Mouse (Mus musculus) liver, embryonic 16.5 days (tissue): ENCODE measurements around the gene Rhno1. TPM values are rescaled to one million over a fixed set of nuclear protein-coding genes. Genes with fewer than 3 reads are reported as not detected.

ENCODE experiments used
- ATAC-seq: fragments of 200-750 bp; cut with Nextera tagmentation; 2 replicates; pipeline ENCODE4 v1.8.0; 2017; ENCODE audit warnings: low read depth, mild to moderate bottlenecking, moderate number of reproducible peaks, moderate library complexity
- H3K27ac ChIP-seq: fragments of 300-500 bp; sonication (generic); 2 replicates; pipeline ENCODE4 v1.5.1; 2014; ENCODE audit warnings: mild to moderate bottlenecking, low read length
- H3K27me3 ChIP-seq: fragments of 300-500 bp; sonication (generic); 2 replicates; pipeline ENCODE4 v1.6.1; 2014; ENCODE audit warnings: low read depth, low read length, mixed read lengths; ENCODE audit not compliant: control insufficient read depth, insufficient read depth
- H3K36me3 ChIP-seq: fragments of 300-500 bp; sonication (generic); 2 replicates; pipeline ENCODE4 v1.6.1; 2014; ENCODE audit warnings: mild to moderate bottlenecking; ENCODE audit not compliant: control insufficient read depth, insufficient read depth
- H3K4me1 ChIP-seq: fragments of 300-500 bp; sonication (generic); 2 replicates; pipeline ENCODE4 v1.6.1; 2014; ENCODE audit warnings: low read depth, low read length, mixed read lengths; ENCODE audit not compliant: control insufficient read depth
- H3K4me2 ChIP-seq: fragments of 300-500 bp; sonication (generic); 2 replicates; pipeline ENCODE4 v1.6.1; 2014; ENCODE audit warnings: low read depth, low read length, mixed read lengths
- H3K4me3 ChIP-seq: fragments of 300-500 bp; sonication (generic); 2 replicates; pipeline ENCODE4 v1.5.1; 2014; ENCODE audit warnings: low read depth, mild to moderate bottlenecking, low read length
- H3K9ac ChIP-seq: fragments of 300-500 bp; sonication (generic); 2 replicates; pipeline ENCODE4 v1.6.1; 2014; ENCODE audit warnings: low read depth, low read length
- H3K9me3 ChIP-seq: fragments of 300-500 bp; sonication (generic); replicated peaks from 2 replicates; pipeline ENCODE4 v1.6.1; 2016; ENCODE audit warnings: low read length; ENCODE audit not compliant: control insufficient read depth
- WGBS: fragments of 180-500 bp; shearing (Covaris S2); extraction: QIAGEN DNeasy Blood & Tissue Kit; methylation state at CpG from one replicate; pipeline ENCODE4 v1.1.7; 2014; ENCODE audit not compliant: insufficient replicate concordance; 5-methylcytosine and 5-hydroxymethylcytosine counted together
- polyA plus RNA-seq: library from polyadenylated mRNA; unstranded; fragments of >200 nt; fragmentation: Nextera tagmentation; extraction: Ambion mirVana; gene quantifications from 2 replicates; pipeline ENCODE4 v1.2.1, GENCODE M21; 2015

Rhno1 gene
- 48.0 and 54.8 TPM in 2 replicates for polyA plus RNA-seq

- Histone ChIP-seq H3K4me2 (peak within 1 kb of the TSS; percentile 76), H3K9ac (peak within 1 kb of the TSS; percentile 97), H3K27ac (peak within 1 kb of the TSS; percentile 94), H3K36me3 (peaks cover 31% of the 10 kb centered on the region), H3K27me3 (no peaks in the 10 kb centered on the region), H3K4me1 (peaks cover 38% of the 10 kb centered on the region), H3K4me3 (peak within 1 kb of the TSS; percentile 99), H3K9me3 (no peaks in the 10 kb centered on the region)
- peak; percentile 91 for ATAC-seq
- WGBS = under 1% methylated on average over 68 of the region's 76 CpGs
Measured at GRCm38 (mm10) chr6:128362381-128363006, at the start of gene Rhno1, which contains the start of gene Foxm1. Gene Rhno1, minus strand, starts transcription at chr6:128362911. Gene Foxm1, plus strand, starts transcription at chr6:128362967.

GRCm38 (mm10) chr6:128411115-128411514, 48.4 kb upstream of the Rhno1 start:
- peak; percentile 16; the same call in 1 of the 2 replicates for ATAC-seq
- no peaks in the 10 kb centered on the region for H3K4me1 ChIP-seq
- 6% methylated on average over 3 of the region's 3 CpGs for WGBS
- no peak overlapping the region for H3K9ac ChIP-seq
- H3K36me3 ChIP-seq = peaks cover 13% of the 10 kb centered on the region
- no peak overlapping the region for H3K4me2 ChIP-seq
- H3K27ac ChIP-seq = no peak overlapping the region
- no peak overlapping the region for H3K4me3 ChIP-seq
- H3K9me3 ChIP-seq = no peaks in the 10 kb centered on the region
- H3K27me3 ChIP-seq = no peaks in the 10 kb centered on the region

GRCm38 (mm10) chr6:128410305-128410704, 47.6 kb upstream of the Rhno1 start:
- no peak overlapping the region for H3K4me3 ChIP-seq
- H3K9me3 ChIP-seq = no peaks in the 10 kb centered on the region
- H3K36me3 ChIP-seq = peaks cover 13% of the 10 kb centered on the region
- H3K27me3 ChIP-seq = no peaks in the 10 kb centered on the region
- H3K4me2 ChIP-seq = no peak overlapping the region
- no peak overlapping the region for H3K9ac ChIP-seq
- no peaks in the 10 kb centered on the region for H3K4me1 ChIP-seq
- no peak overlapping the region for H3K27ac ChIP-seq
- WGBS = 86% methylated on average over 13 of the region's 13 CpGs
- 0 out of 2 replicates have a peak, but pooled peaks have one; percentile 10 for ATAC-seq

GRCm38 (mm10) chr6:128408544-128409125, 45.9 kb upstream of the Rhno1 start:
- H3K27me3 ChIP-seq = no peaks in the 10 kb centered on the region
- no peak for ATAC-seq
- no peaks in the 10 kb centered on the region for H3K4me1 ChIP-seq
- H3K27ac ChIP-seq = no peak overlapping the region
- WGBS = 71% methylated on average over 7 of the region's 7 CpGs
- no peak overlapping the region for H3K4me2 ChIP-seq
- H3K9me3 ChIP-seq = no peaks in the 10 kb centered on the region
- H3K36me3 ChIP-seq = peaks cover 13% of the 10 kb centered on the region
- H3K4me3 ChIP-seq = no peak overlapping the region
- H3K9ac ChIP-seq = no peak overlapping the region

- H3K9ac ChIP-seq = no peak overlapping the region
- H3K27me3 ChIP-seq = no peaks in the 10 kb centered on the region
- WGBS = 58% methylated on average over 5 of the region's 5 CpGs
- H3K4me3 ChIP-seq = no peak overlapping the region
- no peaks in the 10 kb centered on the region for H3K4me1 ChIP-seq
- H3K36me3 ChIP-seq = peaks cover 9% of the 10 kb centered on the region
- no peaks in the 10 kb centered on the region for H3K9me3 ChIP-seq
- no peak for ATAC-seq
- H3K4me2 ChIP-seq = no peak overlapping the region
- no peak overlapping the region for H3K27ac ChIP-seq
Measured at GRCm38 (mm10) chr6:128404708-128405107, 42.0 kb upstream of the Rhno1 start.

GRCm38 (mm10) chr6:128399421-128400185, 36.9 kb upstream of the Rhno1 start:
- no peak overlapping the region; the same call in 1 of the 2 replicates for H3K9ac ChIP-seq

GRCm38 (mm10) chr6:128398996-128399395, 36.3 kb upstream of the Rhno1 start, which contains the start of gene Nrip2:
Gene Nrip2, plus strand, starts transcription at chr6:128399296.
- H3K27me3 ChIP-seq = no peaks in the 10 kb centered on the region
- H3K4me1 ChIP-seq = no peaks in the 10 kb centered on the region
- H3K4me3 ChIP-seq = peak within 1 kb of the TSS; percentile 26; the same call in 1 of the 2 replicates
- WGBS = 60% methylated on average over 3 of the region's 3 CpGs
- H3K9me3 ChIP-seq = no peaks in the 10 kb centered on the region
- H3K36me3 ChIP-seq = no peaks in the 10 kb centered on the region
- H3K4me2 ChIP-seq = peak within 1 kb of the TSS; percentile 30
- no peak for ATAC-seq
- H3K9ac ChIP-seq = no peak within 1 kb of the TSS; the same call in 1 of the 2 replicates
- peak within 1 kb of the TSS; percentile 66 for H3K27ac ChIP-seq

More at GRCm38 (mm10) chr6:128399421-128400185, 36.9 kb upstream of the Rhno1 start:
- peak overlapping the region; percentile 26; the same call in 1 of the 2 replicates for H3K4me3 ChIP-seq
- 54% methylated on average over 21 of the region's 21 CpGs for whole genome bisulfite sequencing
- no peak overlapping the region for H3K27ac ChIP-seq
- no peaks in the 10 kb centered on the region for H3K36me3 ChIP-seq
- ATAC-seq = peak; percentile 11; the same call in 1 of the 2 replicates
- H3K9me3 ChIP-seq = no peaks in the 10 kb centered on the region
- no peaks in the 10 kb centered on the region for H3K4me1 ChIP-seq
- H3K27me3 ChIP-seq = no peaks in the 10 kb centered on the region
- H3K4me2 ChIP-seq = peak overlapping the region; percentile 30

GRCm38 (mm10) chr6:128397574-128398261, 35.0 kb upstream of the Rhno1 start:
- Histone ChIP-seq H3K4me3 (no peak overlapping the region), H3K36me3 (no peaks in the 10 kb centered on the region), H3K27ac (peak overlapping the region; percentile 66), H3K4me2 (0 out of 2 replicates have a peak overlapping the region, but pooled peaks have one; percentile 9), H3K9ac (no peak overlapping the region), H3K27me3 (no peaks in the 10 kb centered on the region), H3K9me3 (no peaks in the 10 kb centered on the region), H3K4me1 (no peaks in the 10 kb centered on the region)
- ATAC-seq = peak; percentile 79
- WGBS = 51% methylated on average over 7 of the region's 7 CpGs
